Mouse (Mus musculus): ENCODE measurements around the gene Mterf1b.
"Not testable (repeated sequence)": the region's sequence is repeated elsewhere in the genome, so short reads cannot be mapped to it uniquely, and the experiment has no call there.

The Mterf1b gene

GRCm38 (mm10) chr5:4191671-4192480 is at the start of gene Mterf1b:
Gene Mterf1b, plus strand, starts transcription at chr5:4192367.
- in situ Hi-C loops (cut with MboI, MseI), result loop anchor here (5.0 kb wide), 1 partner anchor 300 kb away; the partner anchor contains the start of gene Mterf1a

- in situ Hi-C loops (cut with MboI, MseI), result not testable (repeated sequence)
Observed at GRCm38 (mm10) chr5:4159418-4160071, 32.6 kb upstream of the Mterf1b start.

- in situ Hi-C loops (cut with MboI, MseI), result no loop called here
Observed at GRCm38 (mm10) chr5:4161554-4161953, 30.6 kb upstream of the Mterf1b start.

GRCm38 (mm10) chr5:4162461-4162860 is 29.7 kb upstream of the Mterf1b start:
- in situ Hi-C loops (cut with MboI, MseI), result no loop called here

GRCm38 (mm10) chr5:4167813-4168529 is 24.2 kb upstream of the Mterf1b start:
- in situ Hi-C loops (cut with MboI, MseI), result not testable (repeated sequence)

GRCm38 (mm10) chr5:4168530-4168926 is 23.6 kb upstream of the Mterf1b start:
- in situ Hi-C loops (cut with MboI, MseI), result not testable (repeated sequence)

GRCm38 (mm10) chr5:4176421-4176820 is 15.7 kb upstream of the Mterf1b start:
- in situ Hi-C loops (cut with MboI, MseI), result not testable (repeated sequence)

- in situ Hi-C loops (cut with MboI, MseI), result no loop called here
Observed at GRCm38 (mm10) chr5:4179364-4179763, 12.8 kb upstream of the Mterf1b start.

GRCm38 (mm10) chr5:4186815-4187214 is 5.4 kb upstream of the Mterf1b start:
- in situ Hi-C loops (cut with MboI, MseI), result loop anchor here (5.0 kb wide), 1 partner anchor 80 kb away; no protein-coding TSS in a partner anchor

GRCm38 (mm10) chr5:4192481-4193246 is 497 bp downstream of the Mterf1b start:
- in situ Hi-C loops (cut with MboI, MseI), result loop anchor here (5.0 kb wide), 1 partner anchor 300 kb away; the partner anchor contains the start of gene Mterf1a

- in situ Hi-C loops (cut with MboI, MseI), result loop anchor here (5.0 kb wide), 1 partner anchor 301 kb away; the partner anchor contains the start of gene Mterf1a
Observed at GRCm38 (mm10) chr5:4193247-4193628, 1.1 kb downstream of the Mterf1b start.

GRCm38 (mm10) chr5:4194166-4194565 is 2.0 kb downstream of the Mterf1b start:
- in situ Hi-C loops (cut with MboI, MseI), result loop anchor here (5.0 kb wide), 1 partner anchor 302 kb away; the partner anchor contains the start of gene Mterf1a

GRCm38 (mm10) chr5:4195086-4195485 is 2.9 kb downstream of the Mterf1b start:
- in situ Hi-C loops (cut with MboI, MseI), result no loop called here

GRCm38 (mm10) chr5:4201368-4201767 is 9.2 kb downstream of the Mterf1b start:
- in situ Hi-C loops (cut with MboI, MseI), result loop anchor here (10.0 kb wide), 1 partner anchor 713 kb away; no protein-coding TSS in a partner anchor

- in situ Hi-C loops (cut with MboI, MseI), result loop anchor here (10.0 kb wide), 1 partner anchor 712 kb away; no protein-coding TSS in a partner anchor
Observed at GRCm38 (mm10) chr5:4202276-4202810, 10.2 kb downstream of the Mterf1b start.

GRCm38 (mm10) chr5:4210082-4210481 is 17.9 kb downstream of the Mterf1b start:
- in situ Hi-C loops (cut with MboI, MseI), result not testable (repeated sequence)

GRCm38 (mm10) chr5:4221309-4221708 is 29.1 kb downstream of the Mterf1b start:
- in situ Hi-C loops (cut with MboI, MseI), result no loop called here

GRCm38 (mm10) chr5:4221981-4222623 is 29.9 kb downstream of the Mterf1b start:
- in situ Hi-C loops (cut with MboI, MseI), result no loop called here

GRCm38 (mm10) chr5:4232163-4232562 is 40.0 kb downstream of the Mterf1b start:
- in situ Hi-C loops (cut with MboI, MseI), result no loop called here

- in situ Hi-C loops (cut with MboI, MseI), result no loop called here
Observed at GRCm38 (mm10) chr5:4234505-4234904, 42.3 kb downstream of the Mterf1b start.
